Mouse (Mus musculus): Measurements from ENCODE around the gene Fam151b.

DNA sequence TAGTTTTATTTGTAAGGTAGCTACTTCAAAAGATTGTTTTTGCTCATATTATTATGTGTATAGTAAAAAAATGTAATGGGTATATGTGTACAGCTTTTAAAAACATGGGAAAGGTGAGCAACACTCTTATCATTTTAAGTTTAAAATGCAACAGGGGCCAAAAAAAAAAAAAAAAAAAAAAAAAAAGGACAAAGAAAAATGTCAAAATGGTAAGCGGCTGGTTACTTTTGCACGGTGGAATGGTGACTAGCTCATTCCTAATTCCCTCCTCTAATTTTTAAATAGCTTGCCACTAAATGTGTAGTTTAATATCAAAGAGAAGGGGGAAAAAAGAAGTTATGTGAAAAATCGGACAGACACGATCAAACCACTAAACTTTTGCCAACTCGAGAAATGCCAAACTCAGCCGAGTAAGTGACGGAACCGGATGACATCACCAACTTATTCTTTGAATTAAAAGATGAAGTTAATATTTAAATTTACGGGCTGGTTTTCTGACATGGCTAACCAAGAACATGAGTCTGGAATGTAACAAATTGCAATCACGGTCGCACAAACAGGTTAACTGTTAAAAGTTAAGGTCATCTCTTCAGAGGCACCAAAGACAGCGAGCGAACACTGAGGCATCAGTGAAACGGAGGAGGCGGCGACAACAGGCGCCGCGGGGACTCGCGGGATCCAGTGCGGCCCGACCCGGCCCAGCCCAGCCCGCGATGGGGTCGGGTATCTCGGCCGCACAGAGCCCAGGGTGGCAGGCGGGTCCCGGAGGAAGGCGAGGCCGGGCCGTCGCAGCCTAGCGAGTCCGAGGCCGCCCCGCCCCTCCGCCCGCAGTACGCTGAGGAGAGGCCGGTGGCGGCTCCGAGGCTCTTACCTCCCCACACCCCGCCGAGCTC lies 46.3 kb upstream of the Fam151b start:
- TF ChIP-seq CTCF (IDR thresholded peaks at IDR 0.05; ENCODE audit: extremely low read depth, insufficient read depth, insufficient read length, insufficient replicate concordance) (no peak), POLR2A (IDR thresholded peaks at IDR 0.05; ENCODE audit: low read depth, low read length) (no peak)
